Mouse (Mus musculus): ENCODE data around the gene Alox5ap. TPM values are rescaled to one million over a fixed set of nuclear protein-coding genes. Genes with fewer than 3 reads are reported as not detected.

The Alox5ap gene
- polyA plus RNA-seq, 1 experiment from 2014 or later: 8.7 TPM

- Histone ChIP-seq H3K27ac (peak overlapping the region; percentile 77), H3K4me3 (no peak overlapping the region), H3K36me3 (no peaks in the 10 kb centered on the region), H3K9me3 (replicated peaks) (no peaks in the 10 kb centered on the region), H3K4me1 (peaks cover 68% of the 10 kb centered on the region), H3K27me3 (ENCODE audit: low read depth, poor library complexity, severe bottlenecking) (no peaks in the 10 kb centered on the region)
- no peak for DNase-seq (ENCODE audit: low spot score)
- 87% methylated on average over 13 of the region's 13 CpGs for WGBS
Observed at GRCm38 (mm10) chr5:149324739-149325138, 60.2 kb downstream of the Alox5ap start.

DNA sequence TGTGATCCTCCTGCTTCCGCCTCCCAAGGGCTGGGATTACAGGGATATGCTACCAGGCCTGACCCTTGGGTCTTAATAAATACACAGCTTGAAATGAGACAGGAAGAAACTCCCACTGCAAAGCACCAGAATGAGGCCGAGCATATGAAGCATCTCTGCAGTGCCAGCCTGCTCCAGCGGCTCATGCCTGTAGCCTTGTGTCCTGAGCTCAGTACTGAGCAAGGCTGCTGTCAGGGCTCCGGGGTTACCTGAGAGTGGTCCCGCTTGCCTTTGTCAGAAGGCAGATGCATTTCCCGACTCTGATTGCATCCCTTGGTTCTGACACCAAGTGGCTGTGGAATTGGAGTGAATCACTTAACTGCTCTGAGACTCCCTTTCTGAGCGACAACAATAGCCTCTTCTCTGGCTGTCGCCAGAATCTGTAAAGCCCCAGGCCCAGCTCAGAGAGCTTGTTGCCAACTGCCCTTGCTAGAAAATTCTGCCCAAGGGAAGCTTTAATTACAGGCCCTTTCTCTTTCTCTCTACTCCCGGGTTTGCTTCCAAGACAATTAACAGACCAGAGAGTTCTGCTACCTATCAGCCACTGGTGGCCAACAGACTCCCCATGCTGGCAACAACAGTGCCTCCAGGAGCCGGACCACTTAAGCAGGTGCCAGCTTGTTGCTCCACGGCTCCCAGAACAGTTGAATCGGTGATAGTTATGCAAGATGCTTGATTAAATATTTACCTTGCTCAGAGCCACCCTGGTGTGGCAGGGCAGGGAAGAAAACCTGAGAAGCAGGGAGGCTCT lies 64.7 kb downstream of the Alox5ap start:
- no peak for DNase-seq (ENCODE audit: low spot score)
- H3K36me3 ChIP-seq: no peaks in the 10 kb centered on the region
- no peaks in the 10 kb centered on the region for H3K27me3 ChIP-seq (ENCODE audit: low read depth, poor library complexity, severe bottlenecking)
- H3K4me3 ChIP-seq: no peak overlapping the region
- 55% methylated on average over 12 of the region's 12 CpGs for WGBS
- H3K27ac ChIP-seq: peak overlapping the region; percentile 81
- peaks cover 62% of the 10 kb centered on the region for H3K4me1 ChIP-seq
- H3K9me3 ChIP-seq (replicated peaks): no peaks in the 10 kb centered on the region

- peak overlapping the region; percentile 93 for H3K27ac ChIP-seq
- WGBS: 38% methylated on average over 1 of the region's 1 CpGs
- H3K36me3 ChIP-seq: no peaks in the 10 kb centered on the region
- H3K27me3 ChIP-seq (ENCODE audit: low read depth, poor library complexity, severe bottlenecking): no peaks in the 10 kb centered on the region
- H3K4me1 ChIP-seq: peaks cover 64% of the 10 kb centered on the region
- no peaks in the 10 kb centered on the region for H3K9me3 ChIP-seq (replicated peaks)
- DNase-seq (ENCODE audit: low spot score): no peak
- no peak overlapping the region for H3K4me3 ChIP-seq
Observed at GRCm38 (mm10) chr5:149330601-149331000, 66.0 kb downstream of the Alox5ap start.

- no peaks in the 10 kb centered on the region for H3K36me3 ChIP-seq
- peak overlapping the region; percentile 93 for H3K27ac ChIP-seq
- WGBS: 40% methylated on average over 10 of the region's 10 CpGs
- peak overlapping the region; percentile 15; the same call in 1 of the 2 replicates for H3K4me3 ChIP-seq
- no peaks in the 10 kb centered on the region for H3K27me3 ChIP-seq (ENCODE audit: low read depth, poor library complexity, severe bottlenecking)
- no peaks in the 10 kb centered on the region for H3K9me3 ChIP-seq (replicated peaks)
- peak; percentile 61 for DNase-seq (ENCODE audit: low spot score)
- H3K4me1 ChIP-seq: peaks cover 68% of the 10 kb centered on the region
Observed at GRCm38 (mm10) chr5:149331407-149332143, 67.0 kb downstream of the Alox5ap start.

DNA sequence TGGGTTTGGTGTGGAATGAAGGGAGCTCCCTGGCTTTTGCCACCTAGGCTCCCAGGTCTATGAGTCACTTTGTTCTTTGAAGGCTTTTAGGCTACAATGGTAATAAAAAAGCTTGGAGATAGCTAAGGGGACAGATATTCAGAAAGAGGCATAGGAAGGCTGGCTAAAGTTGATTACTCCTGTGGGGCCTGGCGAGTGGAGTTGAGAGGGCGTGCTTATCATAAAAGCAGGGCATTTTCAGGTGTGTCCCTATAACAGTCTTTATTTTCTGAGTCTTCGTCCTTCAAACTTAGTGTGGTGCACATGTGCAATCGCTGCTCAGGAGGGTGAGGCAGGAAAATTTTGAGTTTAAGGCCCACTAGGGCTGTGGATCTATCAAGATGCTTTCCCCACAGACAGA lies 68.2 kb downstream of the Alox5ap start:
- Histone ChIP-seq H3K27me3 (ENCODE audit: low read depth, poor library complexity, severe bottlenecking) (no peaks in the 10 kb centered on the region), H3K4me1 (peaks cover 80% of the 10 kb centered on the region), H3K9me3 (replicated peaks) (no peaks in the 10 kb centered on the region), H3K27ac (peak overlapping the region; percentile 93), H3K36me3 (no peaks in the 10 kb centered on the region), H3K4me3 (no peak overlapping the region)
- 87% methylated on average over 4 of the region's 4 CpGs for WGBS
- no peak for DNase-seq (ENCODE audit: low spot score)

DNA sequence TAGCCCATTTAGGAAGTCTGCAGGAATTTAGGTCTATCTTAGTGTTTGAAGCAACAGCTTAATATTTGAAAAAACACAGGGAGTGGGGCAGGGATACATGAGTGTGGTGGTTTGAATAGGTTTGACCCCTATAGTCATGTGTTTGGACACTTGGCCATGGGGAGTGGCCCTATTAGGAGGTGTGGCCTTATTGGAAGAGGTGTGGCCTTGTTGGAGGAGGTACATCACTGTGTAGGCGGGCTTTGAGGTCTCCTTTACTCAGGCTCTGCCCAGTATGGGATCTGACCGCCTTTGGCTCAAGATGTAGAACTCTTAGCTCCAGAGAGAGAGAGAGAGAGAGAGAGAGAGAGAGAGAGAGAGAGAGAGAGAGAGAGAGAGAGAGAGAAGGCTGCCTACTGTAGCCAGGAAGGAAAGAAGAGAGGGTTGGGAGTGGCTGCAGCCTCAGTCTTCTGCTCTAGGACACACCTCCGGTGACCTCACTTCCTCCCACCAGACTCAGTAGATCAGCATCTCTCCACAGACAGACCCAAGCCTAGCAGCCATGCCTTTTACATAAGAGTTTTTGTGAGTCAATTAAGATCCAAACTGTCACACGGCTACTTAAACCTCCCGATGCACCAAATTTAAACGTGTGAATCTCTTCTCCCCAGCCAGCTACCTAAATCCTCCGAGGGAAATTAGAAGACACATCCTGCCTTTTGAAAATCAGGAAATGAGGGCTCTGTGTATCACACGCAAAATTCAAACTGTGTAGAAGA lies 69.6 kb downstream of the Alox5ap start:
- 91% methylated on average over 8 of the region's 8 CpGs for WGBS
- no peaks in the 10 kb centered on the region for H3K27me3 ChIP-seq (ENCODE audit: low read depth, poor library complexity, severe bottlenecking)
- H3K4me1 ChIP-seq: peaks cover 86% of the 10 kb centered on the region
- no peak overlapping the region for H3K4me3 ChIP-seq
- peak overlapping the region; percentile 93 for H3K27ac ChIP-seq
- no peaks in the 10 kb centered on the region for H3K36me3 ChIP-seq
- DNase-seq (ENCODE audit: low spot score): no peak
- H3K9me3 ChIP-seq (replicated peaks): no peaks in the 10 kb centered on the region

GRCm38 (mm10) chr5:149335009-149335408 lies 70.4 kb downstream of the Alox5ap start:
- no peak overlapping the region for H3K4me3 ChIP-seq

DNA sequence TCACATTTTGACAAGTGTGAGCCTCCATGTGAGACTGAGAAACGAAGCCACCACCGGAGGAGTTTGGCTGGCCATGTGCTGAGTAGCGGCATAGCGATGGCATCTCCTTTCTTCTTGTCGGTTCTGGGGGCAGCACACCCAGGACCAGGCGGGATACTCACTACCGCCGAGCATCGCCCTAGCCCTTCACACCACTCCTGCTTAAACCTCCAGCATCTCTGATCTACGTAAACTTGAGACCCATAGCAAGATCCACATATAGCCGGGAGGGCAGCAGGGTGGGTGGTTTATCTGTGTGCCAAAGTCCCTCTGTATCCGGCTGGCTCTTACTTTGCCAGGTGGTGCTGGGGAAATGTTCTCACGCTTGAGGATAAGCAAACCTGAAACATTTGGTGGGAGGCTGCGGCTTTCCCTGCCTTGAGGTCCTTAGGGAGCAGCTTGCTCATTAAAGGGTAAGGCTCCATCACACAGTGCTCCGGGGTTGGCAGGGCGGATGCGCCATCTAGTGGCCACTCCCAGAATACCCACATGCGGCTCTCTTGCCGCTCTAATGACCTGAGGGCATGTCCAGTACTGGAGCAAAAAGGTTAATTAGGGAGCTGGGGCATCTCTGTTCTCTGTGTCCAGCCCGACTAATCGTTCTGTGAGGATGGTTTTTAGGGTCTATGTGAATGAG lies 71.1 kb downstream of the Alox5ap start:
- H3K4me3 ChIP-seq: no peak overlapping the region
- no peaks in the 10 kb centered on the region for H3K36me3 ChIP-seq
- DNase-seq (ENCODE audit: low spot score): peak; percentile 94
- H3K27me3 ChIP-seq (ENCODE audit: low read depth, poor library complexity, severe bottlenecking): no peaks in the 10 kb centered on the region
- H3K27ac ChIP-seq: peak overlapping the region; percentile 93
- 47% methylated on average over 21 of the region's 21 CpGs for WGBS
- no peaks in the 10 kb centered on the region for H3K9me3 ChIP-seq (replicated peaks)
- peaks cover 76% of the 10 kb centered on the region for H3K4me1 ChIP-seq

More at GRCm38 (mm10) chr5:149335009-149335408, 70.4 kb downstream of the Alox5ap start:
- Histone ChIP-seq H3K36me3 (no peaks in the 10 kb centered on the region), H3K9me3 (replicated peaks) (no peaks in the 10 kb centered on the region), H3K27ac (peak overlapping the region; percentile 93), H3K27me3 (ENCODE audit: low read depth, poor library complexity, severe bottlenecking) (no peaks in the 10 kb centered on the region), H3K4me1 (peaks cover 80% of the 10 kb centered on the region)
- no peak for DNase-seq (ENCODE audit: low spot score)
- 92% methylated on average over 12 of the region's 12 CpGs for WGBS

GRCm38 (mm10) chr5:149337148-149337547 lies 72.6 kb downstream of the Alox5ap start:
- H3K4me3 ChIP-seq: no peak overlapping the region
- no peaks in the 10 kb centered on the region for H3K9me3 ChIP-seq (replicated peaks)
- H3K27me3 ChIP-seq (ENCODE audit: low read depth, poor library complexity, severe bottlenecking): no peaks in the 10 kb centered on the region
- H3K36me3 ChIP-seq: no peaks in the 10 kb centered on the region
- 89% methylated on average over 10 of the region's 10 CpGs for WGBS
- peaks cover 73% of the 10 kb centered on the region for H3K4me1 ChIP-seq
- DNase-seq (ENCODE audit: low spot score): no peak
- peak overlapping the region; percentile 88 for H3K27ac ChIP-seq

Small RNA genes within 50 kb of the gene (microRNA-seq; reads per million reads assigned to microRNA genes)
- gene Gm24105: not detected

Other genes starting within 250 kb of the Alox5ap start
- 72.9 and 78.7 TPM in 2 replicates for gene Uspl1, start 80.4 kb upstream of the Alox5ap start, polyA plus RNA-seq (2016; fragmentation: Nextera tagmentation; extraction: Ambion mirVana)
- 1,666 and 1,835 TPM in 2 replicates for gene Hmgb1, start 80.3 kb upstream of the Alox5ap start, polyA plus RNA-seq (2016; fragmentation: Nextera tagmentation; extraction: Ambion mirVana)
- 0.26 and 0.33 TPM in 2 replicates for gene Medag, start 147.0 kb downstream of the Alox5ap start, polyA plus RNA-seq (2016; fragmentation: Nextera tagmentation; extraction: Ambion mirVana)
- gene Tex26, start 174.9 kb downstream of the Alox5ap start, polyA plus RNA-seq (2016; fragmentation: Nextera tagmentation; extraction: Ambion mirVana): 0.15 and 0.30 TPM in 2 replicates

All from limb, embryonic 10.5 days (tissue).